Mouse (Mus musculus): ENCODE data around the gene Rbms3.

DNA sequence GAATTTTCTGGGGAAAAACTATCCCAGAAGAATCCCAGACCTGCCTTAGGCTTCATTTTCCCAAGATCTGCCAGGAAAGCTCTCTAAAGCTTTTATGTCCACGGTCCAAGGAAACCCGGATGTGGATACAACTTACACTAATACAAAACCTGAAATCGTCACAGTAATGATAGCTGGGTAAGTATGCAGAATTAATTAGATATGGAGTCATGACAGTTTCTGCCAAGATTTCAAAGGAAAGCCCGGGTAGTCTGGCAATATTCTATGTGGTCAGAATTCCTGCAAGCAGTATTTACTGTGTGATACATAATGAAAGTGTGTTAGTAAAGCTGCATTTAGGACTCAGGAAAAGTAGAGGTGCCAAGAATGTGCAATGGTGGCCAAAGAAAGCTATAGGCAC lies 287.4 kb downstream of the Rbms3 start:
- TF ChIP-seq UBTF (IDR thresholded peaks at IDR 0.05; ENCODE audit: low read depth, low read length) (no peak), CHD2 (IDR thresholded peaks at IDR 0.05; ENCODE audit: low read length) (no peak), EP300 (IDR thresholded peaks at IDR 0.05; ENCODE audit: low read length) (no peak), CTCF (conservative IDR thresholded peaks at IDR 0.05 in 1 of 2, IDR thresholded peaks at IDR 0.05 in 1 of 2; ENCODE audit: low read depth in 2 of 2, low read length in 2 of 2) (no peak), POLR2A (IDR thresholded peaks at IDR 0.05; ENCODE audit: low read depth, low read length) (no peak), SMC3 (IDR thresholded peaks at IDR 0.05; ENCODE audit: low read depth, low read length) (no peak)
